22 mouse cellular contexts compared by ENCODE assay signal in the genomic region with DNA sequence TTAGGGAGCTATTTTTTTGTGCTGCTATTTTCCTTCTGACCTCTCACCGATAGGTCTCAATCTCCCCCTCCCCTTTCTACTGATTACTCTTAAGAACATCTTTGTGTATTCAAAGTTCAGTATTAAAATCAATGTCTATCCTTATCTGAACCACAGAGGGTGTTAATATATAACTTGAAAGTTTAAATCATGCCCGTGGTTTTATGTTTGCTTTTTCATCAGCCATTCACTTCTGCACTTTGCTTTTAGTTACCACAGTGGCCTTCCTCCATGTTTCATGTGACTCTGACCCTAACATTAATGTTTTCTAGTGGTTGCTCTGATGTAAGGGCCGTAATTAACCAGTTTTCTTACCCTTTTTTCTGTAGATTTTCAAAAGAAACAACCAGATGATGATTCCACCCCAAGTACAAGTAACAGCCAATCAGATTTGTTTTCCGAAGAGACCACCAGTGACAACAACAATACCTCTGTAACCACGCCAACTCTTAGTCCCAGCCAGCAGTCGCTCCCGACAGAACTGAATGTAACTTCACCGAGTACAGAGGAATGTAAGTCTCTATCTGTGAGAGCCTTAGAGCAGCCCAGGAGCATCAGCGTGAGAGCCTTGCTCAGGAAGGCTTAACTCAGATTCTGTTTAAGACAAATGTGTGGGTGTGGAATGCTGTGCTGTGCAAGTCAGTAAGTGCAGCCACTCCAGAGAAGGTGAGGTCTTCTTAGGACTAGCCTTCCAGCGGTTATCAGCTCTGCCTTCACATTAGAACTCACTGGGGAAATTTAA.
DNase-seq lines count a peak whose midpoint lies in the region; ATAC-seq and TF ChIP-seq lines count a peak whose summit lies in the region.
"Had no signal": no experiment of that assay in that cellular context is flagged by ENCODE, and none has a peak within 500 bp of the region (broad histone marks: within the 10 kb centered on the region; RNA-seq: fewer than 3 reads in every experiment).

No protein-coding gene starts in this region.

- TF ChIP-seq CTCF in intestine, postnatal 0 days (IDR thresholded peaks at IDR 0.05; ENCODE audit: low read depth): no peak

- WGBS in intestine, postnatal 0 days: 32% methylated on average over 10 of the region's 10 CpGs
- 57% methylated on average over 10 of the region's 10 CpGs for WGBS in stomach, embryonic 16.5 days

- peaks cover 17% of the 10 kb centered on the region for H3K4me1 ChIP-seq in intestine, postnatal 0 days (replicated peaks; ENCODE audit: control insufficient read depth, insufficient read depth, low read length)
- H3K4me1 ChIP-seq in stomach, embryonic 16.5 days (ENCODE audit: control insufficient read depth, insufficient read depth, low read length): peaks cover 14% of the 10 kb centered on the region

- intact Hi-C loops in left cerebral cortex, postnatal 10 days (cut with DNase I): loop anchor here (10.0 kb wide), 1 partner anchor 50 kb away; no protein-coding TSS in a partner anchor

- no peaks in the 10 kb centered on the region for H3K27me3 ChIP-seq in intestine, postnatal 0 days (replicated peaks; ENCODE audit: control insufficient read depth, insufficient read depth, low read length)
- H3K27me3 ChIP-seq in stomach, embryonic 16.5 days (ENCODE audit: control insufficient read depth, insufficient read depth, low read length): no peaks in the 10 kb centered on the region
- H3K27me3 ChIP-seq: CH12.LX; hindbrain, embryonic 15.5 days; limb, embryonic 13.5 days; megakaryocyte, embryonic 14.5 days; midbrain, embryonic 15.5 days had no signal

- no peak overlapping the region for H3K9ac ChIP-seq in intestine, postnatal 0 days (ENCODE audit: low read depth, low read length)
- no peak overlapping the region for H3K9ac ChIP-seq in stomach, embryonic 16.5 days (ENCODE audit: low read length)
- H3K9ac ChIP-seq: forebrain, postnatal 0 days; hindbrain, embryonic 15.5 days; limb, embryonic 13.5 days; midbrain, embryonic 15.5 days had no signal

- peak overlapping the region; percentile 35 for H3K4me2 ChIP-seq in intestine, postnatal 0 days (replicated peaks; ENCODE audit: low read depth)
- peak overlapping the region; percentile 5; the same call in 1 of the 2 replicates for H3K4me2 ChIP-seq in stomach, embryonic 16.5 days (ENCODE audit: low read depth, low read length)
- H3K4me2 ChIP-seq: hindbrain, embryonic 15.5 days; limb, embryonic 13.5 days; midbrain, embryonic 15.5 days had no signal

- H3K27ac ChIP-seq in intestine, postnatal 0 days (ENCODE audit: low read depth, low read length): peak overlapping the region; percentile 81
- H3K27ac ChIP-seq in stomach, embryonic 16.5 days (ENCODE audit: low read length): peak overlapping the region; percentile 79
- H3K27ac ChIP-seq: hindbrain, embryonic 15.5 days; limb, embryonic 13.5 days; midbrain, embryonic 15.5 days had no signal

- H3K9me3 ChIP-seq in intestine, postnatal 0 days (ENCODE audit: control insufficient read depth): no peaks in the 10 kb centered on the region
- no peaks in the 10 kb centered on the region for H3K9me3 ChIP-seq in stomach, embryonic 16.5 days (replicated peaks; ENCODE audit: control insufficient read depth, low read length)
- H3K9me3 ChIP-seq: hindbrain, embryonic 15.5 days; limb, embryonic 13.5 days; megakaryocyte, embryonic 14.5 days; midbrain, embryonic 15.5 days had no signal

- no peak overlapping the region for H3K4me3 ChIP-seq in intestine, postnatal 0 days (ENCODE audit: low read depth, low read length)
- H3K4me3 ChIP-seq in stomach, embryonic 16.5 days (replicated peaks; ENCODE audit: low read length): no peak overlapping the region
- H3K4me3 ChIP-seq: hindbrain, embryonic 15.5 days; limb, embryonic 13.5 days; megakaryocyte, embryonic 14.5 days; midbrain, embryonic 15.5 days had no signal

- peaks cover 6% of the 10 kb centered on the region; the same call in 1 of the 2 replicates for H3K36me3 ChIP-seq in intestine, postnatal 0 days (ENCODE audit: control insufficient read depth, insufficient read depth)
- no peaks in the 10 kb centered on the region for H3K36me3 ChIP-seq in stomach, embryonic 16.5 days (ENCODE audit: control insufficient read depth, insufficient read depth, low read length)
- H3K36me3 ChIP-seq: midbrain, embryonic 15.5 days had no signal

- ATAC-seq in frontal cortex, adult (ENCODE audit: low TSS enrichment): peak; percentile 76; the same call in 1 of the 2 replicates
- ATAC-seq in intestine, postnatal 0 days: no peak; the same call in 1 of the 2 replicates
- peak; percentile 48; the same call in 1 of the 2 replicates for ATAC-seq in stomach, embryonic 16.5 days (ENCODE audit: insufficient read depth, low FRiP score)
- ATAC-seq: forebrain, postnatal 0 days; midbrain, embryonic 15.5 days had no signal

- DNase-seq in frontal cortex, postnatal 10 days (ENCODE audit: low spot score in 2 of 2): no peak
- DNase-seq in left cerebral cortex, adult 9 months (ENCODE audit: low spot score in 2 of 2): peak; percentile 31 to 43
- DNase-seq in left cerebral cortex, postnatal 10 days (ENCODE audit: extremely low spot score in 1 of 2, low spot score in 2 of 2): no peak
- no peak for DNase-seq in cerebellum, adult 9-10 months
- no peak for DNase-seq in spleen, postnatal 10 days (ENCODE audit: low spot score in 2 of 2)
- DNase-seq: adrenal gland, adult 2 months; cerebellum, adult 11 months; cerebellum, postnatal 36 days; forebrain, postnatal 0 days; gastrocnemius, postnatal 10 days; heart, postnatal 14 days; layer of hippocampus, postnatal 36 days; lung, postnatal 10 days; thymus, postnatal 4 days had no signal

Comparison
In these comparisons a context has a peak if more than half of its experiments do, and no peak if none do; other contexts are left out.
1. DNase-seq: peak in left cerebral cortex, adult 9 months (2 of 2); none in frontal cortex, postnatal 10 days (0 of 2), left cerebral cortex, postnatal 10 days (0 of 2), cerebellum, adult 9-10 months (single experiment) and spleen, postnatal 10 days (0 of 2).